Mouse (Mus musculus): Measurements from ENCODE around the gene Ss18l1. TPM values are rescaled to one million over a fixed set of nuclear protein-coding genes. Genes with fewer than 3 reads are reported as not detected.

Ss18l1 gene
- 27.0 and 28.1 TPM in 2 replicates for polyA plus RNA-seq (2012; rRNA removed)

DNA sequence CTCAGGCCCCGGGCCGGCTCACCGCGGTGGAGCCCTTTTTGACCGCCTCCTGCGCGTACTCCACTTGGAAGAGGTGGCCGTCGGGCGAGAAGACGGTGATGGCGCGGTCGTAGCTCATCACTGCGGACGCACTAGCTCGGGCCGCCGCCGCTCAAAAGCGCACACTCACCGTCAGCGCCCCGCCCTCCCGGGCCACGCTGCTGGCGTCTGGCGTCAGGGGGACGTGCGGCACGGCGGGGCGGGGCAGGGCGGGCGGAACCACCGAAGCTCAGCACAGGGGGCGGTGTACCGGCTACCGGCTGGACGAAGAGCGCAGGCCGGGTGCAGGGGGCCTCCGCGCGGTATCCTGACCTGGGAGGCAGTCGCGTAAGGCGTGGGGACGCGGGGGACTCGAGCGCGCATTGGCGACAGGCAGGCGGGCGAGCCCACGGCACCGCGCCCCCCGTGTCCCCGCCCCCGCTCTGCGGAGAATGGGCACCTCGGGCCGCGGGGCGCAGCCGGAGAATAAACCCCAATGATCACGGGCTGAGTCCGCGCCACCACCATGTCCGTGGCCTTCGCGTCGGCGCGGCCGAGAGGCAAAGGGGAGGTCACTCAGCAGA lies at the start of gene Ss18l1, which contains the start of gene Psma7:
Gene Ss18l1, plus strand, starts transcription at position 254 of the 602 bp plus-strand sequence.
Gene Psma7, minus strand, starts transcription at position 178 of the 602 bp plus-strand sequence.
- WGBS, result under 1% methylated on average over 76 of the region's 78 CpGs

GRCm38 (mm10) chr2:179993071-179993470 lies 49.2 kb upstream of the Ss18l1 start:
- Histone ChIP-seq H3K4me1 (ENCODE audit: control insufficient read depth, insufficient read depth, low read length) (no peaks in the 10 kb centered on the region), H3K27me3 (ENCODE audit: control insufficient read depth, insufficient read depth, low read length) (no peaks in the 10 kb centered on the region), H3K4me3 (replicated peaks; ENCODE audit: insufficient read depth, low read depth, low read length) (no peak overlapping the region), H3K27ac (ENCODE audit: insufficient read depth, low read length) (no peak overlapping the region)
- no peak for TF ChIP-seq POLR2A (IDR thresholded peaks at IDR 0.05; ENCODE audit: borderline replicate concordance, insufficient read depth, low read length)
- no peak for TF ChIP-seq CTCF (IDR thresholded peaks at IDR 0.05; ENCODE audit: borderline replicate concordance, insufficient read depth, low read depth, low read length)
- WGBS, result 77% methylated on average over 5 of the region's 5 CpGs
- no peak for DNase-seq

More for the DNA sequence above, at the start of gene Ss18l1, which contains the start of gene Psma7:
- no peaks in the 10 kb centered on the region for H3K27me3 ChIP-seq (ENCODE audit: control insufficient read depth, insufficient read depth, low read length)
- peak within 1 kb of the TSS; percentile 92 for H3K27ac ChIP-seq (ENCODE audit: insufficient read depth, low read length)
- H3K4me1 ChIP-seq (ENCODE audit: control insufficient read depth, insufficient read depth, low read length), result peaks cover 28% of the 10 kb centered on the region
- DNase-seq, result peak; percentile 92
- peak within 1 kb of the TSS; percentile 97 for H3K4me3 ChIP-seq (replicated peaks; ENCODE audit: insufficient read depth, low read depth, low read length)
- TF ChIP-seq CTCF (IDR thresholded peaks at IDR 0.05; ENCODE audit: borderline replicate concordance, insufficient read depth, low read depth, low read length) (no peak), POLR2A (IDR thresholded peaks at IDR 0.05; ENCODE audit: borderline replicate concordance, insufficient read depth, low read length) (peak; percentile 84)

DNA sequence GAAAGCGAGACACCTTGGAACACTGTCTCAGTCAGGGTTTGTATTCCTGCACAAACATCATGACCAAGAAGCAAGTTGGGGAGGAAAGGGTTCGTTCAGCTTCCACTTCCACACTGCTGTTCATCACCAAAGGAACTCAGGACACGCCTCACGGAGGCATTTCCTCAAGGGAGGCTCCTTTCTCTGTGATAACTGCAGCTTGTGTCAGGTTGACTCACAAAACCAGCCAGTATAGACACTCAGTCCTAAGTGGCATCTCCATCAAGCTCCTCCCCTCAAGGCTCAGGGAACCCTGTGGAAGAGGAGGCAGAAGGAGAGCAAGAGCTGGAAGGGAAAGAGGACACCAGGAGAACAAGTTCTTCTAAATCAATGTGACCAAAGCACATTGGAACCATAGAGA lies 43.9 kb upstream of the Ss18l1 start:
- TF ChIP-seq CTCF (IDR thresholded peaks at IDR 0.05; ENCODE audit: borderline replicate concordance, insufficient read depth, low read depth, low read length) (no peak), POLR2A (IDR thresholded peaks at IDR 0.05; ENCODE audit: borderline replicate concordance, insufficient read depth, low read length) (no peak)
- Histone ChIP-seq H3K27ac (ENCODE audit: insufficient read depth, low read length) (no peak overlapping the region), H3K4me3 (replicated peaks; ENCODE audit: insufficient read depth, low read depth, low read length) (no peak overlapping the region), H3K4me1 (ENCODE audit: control insufficient read depth, insufficient read depth, low read length) (no peaks in the 10 kb centered on the region), H3K27me3 (ENCODE audit: control insufficient read depth, insufficient read depth, low read length) (no peaks in the 10 kb centered on the region)
- DNase-seq, result no peak
- WGBS, result 79% methylated on average over 4 of the region's 4 CpGs

DNA sequence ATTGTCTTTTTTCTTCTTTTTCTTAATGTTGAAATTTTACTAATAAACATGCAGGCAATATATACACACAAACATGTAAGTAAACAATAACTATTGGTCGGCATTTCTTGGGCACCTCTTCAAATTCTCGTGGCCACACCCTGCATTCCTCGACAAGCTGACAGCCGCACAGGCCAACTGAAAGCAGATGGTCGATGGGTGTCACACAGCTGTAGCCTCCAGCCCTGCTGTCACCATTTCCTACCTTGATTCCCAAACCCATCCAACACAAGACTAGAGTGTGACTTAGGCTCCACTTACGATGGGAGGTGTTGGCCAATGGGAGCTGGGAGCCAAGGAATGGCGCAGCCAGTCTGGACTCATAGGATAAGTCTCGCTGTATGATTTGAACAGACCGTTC lies 40.7 kb upstream of the Ss18l1 start:
- no peak for DNase-seq
- Histone ChIP-seq H3K4me3 (replicated peaks; ENCODE audit: insufficient read depth, low read depth, low read length) (no peak overlapping the region), H3K27ac (ENCODE audit: insufficient read depth, low read length) (no peak overlapping the region), H3K4me1 (ENCODE audit: control insufficient read depth, insufficient read depth, low read length) (no peaks in the 10 kb centered on the region), H3K27me3 (ENCODE audit: control insufficient read depth, insufficient read depth, low read length) (no peaks in the 10 kb centered on the region)
- WGBS, result 75% methylated on average over 9 of the region's 9 CpGs
- no peak for TF ChIP-seq CTCF (IDR thresholded peaks at IDR 0.05; ENCODE audit: borderline replicate concordance, insufficient read depth, low read depth, low read length)
- TF ChIP-seq POLR2A (IDR thresholded peaks at IDR 0.05; ENCODE audit: borderline replicate concordance, insufficient read depth, low read length), result no peak

- no peak for DNase-seq
- Histone ChIP-seq H3K4me3 (replicated peaks; ENCODE audit: insufficient read depth, low read depth, low read length) (no peak overlapping the region), H3K4me1 (ENCODE audit: control insufficient read depth, insufficient read depth, low read length) (no peaks in the 10 kb centered on the region), H3K27ac (ENCODE audit: insufficient read depth, low read length) (no peak overlapping the region), H3K27me3 (ENCODE audit: control insufficient read depth, insufficient read depth, low read length) (no peaks in the 10 kb centered on the region)
- WGBS, result 55% methylated on average over 5 of the region's 5 CpGs
- TF ChIP-seq CTCF (IDR thresholded peaks at IDR 0.05; ENCODE audit: borderline replicate concordance, insufficient read depth, low read depth, low read length) (no peak), POLR2A (IDR thresholded peaks at IDR 0.05; ENCODE audit: borderline replicate concordance, insufficient read depth, low read length) (no peak)
Observed at GRCm38 (mm10) chr2:180005656-180006351, 36.5 kb upstream of the Ss18l1 start.

GRCm38 (mm10) chr2:180006352-180007017 lies 35.8 kb upstream of the Ss18l1 start:
- DNase-seq, result no peak
- WGBS, result 51% methylated on average over 9 of the region's 9 CpGs

GRCm38 (mm10) chr2:180010686-180011085 lies 31.6 kb upstream of the Ss18l1 start:
- Histone ChIP-seq H3K27ac (ENCODE audit: insufficient read depth, low read length) (no peak overlapping the region), H3K27me3 (ENCODE audit: control insufficient read depth, insufficient read depth, low read length) (no peaks in the 10 kb centered on the region), H3K4me1 (ENCODE audit: control insufficient read depth, insufficient read depth, low read length) (no peaks in the 10 kb centered on the region), H3K4me3 (replicated peaks; ENCODE audit: insufficient read depth, low read depth, low read length) (no peak overlapping the region)
- no peak for DNase-seq
- 92% methylated on average over 7 of the region's 7 CpGs for WGBS
- TF ChIP-seq CTCF (IDR thresholded peaks at IDR 0.05; ENCODE audit: borderline replicate concordance, insufficient read depth, low read depth, low read length) (no peak), POLR2A (IDR thresholded peaks at IDR 0.05; ENCODE audit: borderline replicate concordance, insufficient read depth, low read length) (no peak)

More at GRCm38 (mm10) chr2:180006352-180007017, 35.8 kb upstream of the Ss18l1 start:
- TF ChIP-seq CTCF (IDR thresholded peaks at IDR 0.05; ENCODE audit: borderline replicate concordance, insufficient read depth, low read depth, low read length) (no peak), POLR2A (IDR thresholded peaks at IDR 0.05; ENCODE audit: borderline replicate concordance, insufficient read depth, low read length) (no peak)
- H3K4me1 ChIP-seq (ENCODE audit: control insufficient read depth, insufficient read depth, low read length), result no peaks in the 10 kb centered on the region
- no peak overlapping the region for H3K27ac ChIP-seq (ENCODE audit: insufficient read depth, low read length)
- no peak overlapping the region for H3K4me3 ChIP-seq (replicated peaks; ENCODE audit: insufficient read depth, low read depth, low read length)
- no peaks in the 10 kb centered on the region for H3K27me3 ChIP-seq (ENCODE audit: control insufficient read depth, insufficient read depth, low read length)
